Mouse (Mus musculus): Measurements from ENCODE around the gene Slc22a6. TPM values are rescaled to one million over a fixed set of nuclear protein-coding genes. Genes with fewer than 3 reads are reported as not detected.

The Slc22a6 gene
- not detected in 2 replicates for total RNA-seq (2017)

GRCm38 (mm10) chr19:8617904-8618303 is at the start of gene Slc22a6:
TSS of gene Slc22a6 (plus strand) at chr19:8618039.
- no peak for ATAC-seq (replicated peaks; ENCODE audit: low read depth, poor library complexity, severe bottlenecking)

- ATAC-seq (replicated peaks; ENCODE audit: low read depth, poor library complexity, severe bottlenecking), result peak; percentile 49; the same call in 1 of the 2 replicates
Observed at GRCm38 (mm10) chr19:8569453-8569863, 48.4 kb upstream of the Slc22a6 start.

DNA sequence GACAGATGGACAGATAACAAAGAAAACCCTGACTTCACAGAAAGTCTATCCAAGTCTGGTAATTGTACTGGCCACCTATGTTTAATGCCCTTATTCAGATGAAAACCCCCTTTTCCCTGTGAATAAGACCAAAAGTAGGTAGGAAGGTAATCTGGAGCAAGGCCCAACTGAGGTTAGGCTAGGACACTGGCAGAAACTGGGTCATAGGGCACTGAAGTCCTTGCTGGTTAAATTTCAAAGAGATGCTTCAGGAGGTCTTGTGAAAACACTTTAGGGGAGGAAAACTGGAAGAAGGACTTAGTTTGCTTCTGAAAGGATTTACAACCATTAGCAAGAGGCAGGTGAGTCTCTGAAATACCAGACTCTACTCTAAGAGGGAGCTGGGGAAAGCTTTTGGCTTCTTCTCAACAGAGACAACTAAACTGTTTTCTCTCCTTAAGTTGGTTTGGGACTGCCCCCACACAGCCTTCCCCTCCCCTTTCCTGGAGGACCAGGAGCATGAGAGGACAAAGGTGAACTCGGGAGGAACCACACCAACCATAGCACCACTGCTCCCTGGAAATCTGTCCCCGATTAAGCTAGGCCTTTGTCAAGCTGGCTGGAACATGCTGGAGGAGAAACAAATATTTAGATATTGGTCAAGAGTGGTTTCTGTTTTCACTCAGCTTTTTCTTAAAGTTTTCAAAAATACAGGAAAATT is 47.3 kb upstream of the Slc22a6 start:
- ATAC-seq (replicated peaks; ENCODE audit: low read depth, poor library complexity, severe bottlenecking), result no peak

DNA sequence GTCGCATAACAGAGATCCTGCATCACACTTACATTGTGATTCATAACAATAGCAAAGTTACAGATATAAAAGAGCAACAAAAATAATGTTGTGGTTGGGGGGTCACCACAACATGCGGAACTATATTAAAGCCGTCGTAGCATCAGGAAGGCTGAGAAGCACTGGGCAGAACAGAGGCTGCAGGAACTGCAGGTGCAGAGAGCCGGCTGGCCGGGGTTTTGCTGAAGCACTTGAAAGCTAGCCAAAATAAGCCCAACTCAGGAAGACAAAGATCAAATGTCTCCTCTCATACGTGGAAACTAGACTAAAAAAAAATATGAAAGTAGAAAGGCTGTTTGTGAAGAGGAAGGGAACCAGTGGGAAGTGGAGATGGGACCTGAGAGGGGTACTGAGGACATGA is 46.1 kb upstream of the Slc22a6 start:
- peak; percentile 45 for ATAC-seq (replicated peaks; ENCODE audit: low read depth, poor library complexity, severe bottlenecking)

- no peak for ATAC-seq (replicated peaks; ENCODE audit: low read depth, poor library complexity, severe bottlenecking)
Observed at GRCm38 (mm10) chr19:8572485-8572884, 45.4 kb upstream of the Slc22a6 start.

- no peak for ATAC-seq (replicated peaks; ENCODE audit: low read depth, poor library complexity, severe bottlenecking)
Observed at GRCm38 (mm10) chr19:8577432-8577831, 40.4 kb upstream of the Slc22a6 start.

DNA sequence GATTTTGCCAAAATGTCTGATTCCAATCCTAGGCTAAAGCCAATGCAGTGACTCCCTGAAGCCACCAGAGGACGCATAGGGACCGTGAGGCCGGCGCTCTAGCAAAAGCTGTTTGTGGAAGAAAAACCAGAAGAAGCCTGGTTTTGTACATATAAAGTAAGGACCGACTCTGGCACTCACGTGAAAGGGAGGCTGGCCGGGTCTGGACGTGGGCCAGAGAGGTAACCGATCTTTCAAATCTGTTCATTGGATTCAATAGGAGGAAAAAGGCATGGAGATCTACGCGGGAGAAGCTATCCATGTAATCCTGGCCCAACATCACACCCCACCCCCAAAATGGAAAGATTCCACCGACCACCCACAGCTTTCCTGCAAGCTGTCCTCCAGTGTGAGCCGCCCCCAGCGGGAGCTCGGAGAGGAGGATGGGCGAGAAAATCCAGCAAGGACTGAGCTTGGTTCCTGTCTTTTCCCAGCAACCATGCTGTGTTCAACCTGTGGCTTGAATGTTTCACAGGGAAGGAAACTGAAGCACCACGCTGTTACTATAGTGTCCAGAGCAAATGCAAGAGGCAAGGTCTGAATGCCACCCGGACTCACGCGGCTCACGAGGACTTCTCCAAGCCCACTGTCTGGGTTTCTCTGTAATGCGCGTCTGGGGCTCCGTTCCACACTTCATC is 39.4 kb upstream of the Slc22a6 start:
- ATAC-seq (replicated peaks; ENCODE audit: low read depth, poor library complexity, severe bottlenecking), result peak; percentile 90

- no peak for ATAC-seq (replicated peaks; ENCODE audit: low read depth, poor library complexity, severe bottlenecking)
Observed at GRCm38 (mm10) chr19:8578970-8579342, 38.9 kb upstream of the Slc22a6 start.

DNA sequence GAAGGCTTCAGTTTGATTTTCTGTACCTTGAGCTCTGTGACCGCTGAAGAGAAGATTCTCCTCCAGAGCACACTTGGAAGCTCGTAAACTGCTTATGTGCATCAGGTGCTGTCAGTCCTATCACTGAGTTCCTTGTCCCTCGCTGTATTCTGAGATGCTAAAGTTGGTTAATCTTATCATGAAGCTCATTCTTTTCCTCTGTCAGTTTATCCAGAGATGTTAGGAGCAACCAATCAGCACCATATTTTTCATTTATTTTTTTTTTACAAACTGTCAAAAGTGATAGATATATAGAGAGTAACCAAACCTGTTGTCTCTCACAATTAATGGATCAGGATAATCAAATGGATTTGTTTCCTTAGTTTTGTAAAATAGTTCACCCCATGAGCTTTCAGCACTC is 32.5 kb upstream of the Slc22a6 start:
- ATAC-seq (replicated peaks; ENCODE audit: low read depth, poor library complexity, severe bottlenecking), result no peak

DNA sequence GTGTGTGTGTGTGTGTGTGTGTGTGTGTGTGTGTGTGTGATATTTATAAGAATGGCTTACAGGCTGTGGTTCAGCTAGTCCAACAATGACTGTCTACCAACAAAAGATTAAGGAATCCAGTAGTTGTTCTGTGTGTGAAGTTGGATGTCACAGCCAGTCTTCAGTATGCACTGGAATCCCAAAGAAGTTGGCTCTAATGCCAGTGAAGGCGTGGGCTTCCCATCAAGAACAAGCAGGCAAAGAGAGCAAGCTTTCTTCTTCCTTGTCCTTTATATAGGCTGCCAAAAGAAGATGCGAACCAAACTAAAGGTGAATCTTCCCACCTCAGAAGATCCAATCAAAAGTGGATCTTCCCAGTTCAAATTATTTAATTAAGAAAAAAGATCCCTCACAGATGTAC is 31.9 kb upstream of the Slc22a6 start:
- no peak for ATAC-seq (replicated peaks; ENCODE audit: low read depth, poor library complexity, severe bottlenecking)

DNA sequence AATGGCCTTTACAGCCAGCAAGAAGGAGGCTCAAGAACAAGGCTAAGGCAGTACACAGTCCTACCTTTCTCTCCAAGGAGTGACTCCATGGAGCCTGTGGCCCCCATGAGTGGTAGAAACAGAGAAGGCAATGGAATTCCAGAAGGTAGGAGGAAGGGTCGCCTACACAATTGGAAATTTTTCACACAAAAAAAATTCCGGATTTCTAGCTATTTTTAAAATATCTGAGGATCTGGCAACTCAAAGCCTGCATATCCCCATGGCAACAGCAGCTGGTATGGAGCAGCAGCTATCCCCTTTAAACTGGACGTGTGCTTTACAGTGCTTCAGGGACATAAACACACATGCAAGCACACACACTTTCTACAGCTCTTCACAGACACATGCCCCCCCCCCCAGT is 31.5 kb upstream of the Slc22a6 start:
- ATAC-seq (replicated peaks; ENCODE audit: low read depth, poor library complexity, severe bottlenecking), result no peak

GRCm38 (mm10) chr19:8587315-8587714 is 30.5 kb upstream of the Slc22a6 start:
- no peak for ATAC-seq (replicated peaks; ENCODE audit: low read depth, poor library complexity, severe bottlenecking)

DNA sequence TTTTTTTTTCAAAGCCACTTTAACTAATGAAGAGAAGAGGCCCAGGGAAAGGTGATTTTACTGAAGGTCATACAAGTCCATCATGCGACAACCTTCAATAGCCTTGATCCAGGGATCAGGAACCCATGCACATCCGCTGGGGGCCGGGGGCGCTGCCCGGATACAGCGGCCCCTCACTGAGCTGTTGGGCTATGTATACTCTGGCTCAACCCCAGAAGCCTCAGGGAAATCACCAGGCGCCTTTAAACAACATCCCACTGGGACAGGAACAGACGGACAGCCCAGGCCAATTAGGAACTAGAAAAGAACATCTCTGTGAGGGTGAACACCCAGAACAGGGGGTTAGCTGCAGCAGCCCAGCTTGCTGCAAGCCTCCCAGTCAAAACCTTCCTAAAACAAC is 26.9 kb upstream of the Slc22a6 start, which contains the start of gene Slc22a8:
Gene Slc22a8 (plus strand): TSS at position 301 of the 400 bp plus-strand sequence.
- no peak for ATAC-seq (replicated peaks; ENCODE audit: low read depth, poor library complexity, severe bottlenecking)

DNA sequence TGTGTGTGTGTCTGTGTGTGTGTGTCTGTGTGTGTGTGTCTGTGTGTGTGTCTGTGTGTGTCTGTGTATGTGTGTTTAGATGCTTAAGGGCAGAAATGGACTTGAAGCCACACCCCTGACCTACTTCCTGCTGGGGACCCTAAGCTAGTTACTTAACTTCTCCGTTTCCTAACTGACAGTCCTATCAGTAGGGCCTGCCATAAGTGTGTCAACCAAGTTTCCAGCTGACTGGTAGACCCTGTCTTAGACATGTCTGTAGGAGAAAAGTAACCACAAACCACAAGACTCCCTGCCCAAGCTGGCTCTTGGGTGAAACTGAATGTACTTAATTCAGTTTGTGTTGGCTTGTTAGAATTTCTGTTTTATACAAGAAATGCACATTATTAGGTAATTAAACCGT is 25.7 kb upstream of the Slc22a6 start:
- peak; percentile 97 for ATAC-seq (replicated peaks; ENCODE audit: low read depth, poor library complexity, severe bottlenecking)

GRCm38 (mm10) chr19:8592873-8593408 is 24.9 kb upstream of the Slc22a6 start:
- ATAC-seq (replicated peaks; ENCODE audit: low read depth, poor library complexity, severe bottlenecking), result no peak

- no peak for ATAC-seq (replicated peaks; ENCODE audit: low read depth, poor library complexity, severe bottlenecking)
Observed at GRCm38 (mm10) chr19:8593833-8594232, 24.0 kb upstream of the Slc22a6 start.

- no peak for ATAC-seq (replicated peaks; ENCODE audit: low read depth, poor library complexity, severe bottlenecking)
Observed at GRCm38 (mm10) chr19:8594518-8594917, 23.3 kb upstream of the Slc22a6 start.

- no peak for ATAC-seq (replicated peaks; ENCODE audit: low read depth, poor library complexity, severe bottlenecking)
Observed at GRCm38 (mm10) chr19:8597269-8597668, 20.6 kb upstream of the Slc22a6 start.

DNA sequence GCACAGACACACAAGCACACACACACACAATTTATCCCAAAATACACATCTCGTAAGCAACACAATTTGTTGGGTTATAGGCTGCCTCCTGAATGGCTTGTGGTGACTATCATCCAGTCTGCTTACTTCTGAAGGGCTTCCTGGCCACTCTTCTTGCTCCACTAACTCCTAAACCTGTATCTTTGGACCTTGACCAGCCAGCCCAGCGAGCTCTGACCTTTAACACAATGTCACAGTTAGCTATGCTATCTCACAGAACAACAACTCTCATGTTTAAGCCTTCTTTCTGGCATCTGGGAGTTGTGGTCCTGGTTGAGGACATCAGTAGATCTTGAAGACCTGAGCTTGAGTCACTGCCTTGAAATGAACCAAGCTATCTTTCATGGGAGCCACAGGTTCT is 18.6 kb upstream of the Slc22a6 start:
- ATAC-seq (replicated peaks; ENCODE audit: low read depth, poor library complexity, severe bottlenecking), result no peak

DNA sequence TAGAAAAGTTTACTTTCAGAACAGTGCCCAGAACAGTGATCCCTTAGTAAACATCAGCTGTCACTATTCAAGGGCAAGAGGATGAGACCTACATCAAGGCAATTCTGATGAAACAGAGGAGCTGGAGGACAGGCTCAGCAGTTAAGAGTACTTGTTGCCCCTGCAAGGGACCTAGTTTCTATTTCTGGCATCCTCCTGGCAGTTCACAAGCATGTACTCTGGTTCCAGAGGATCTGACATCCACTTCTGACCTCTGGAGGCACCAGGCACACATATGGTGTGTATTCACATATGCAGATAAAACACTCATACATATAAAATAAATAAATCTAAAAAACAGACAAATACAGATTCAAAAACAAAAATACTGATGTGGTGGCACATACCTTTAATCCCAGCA is 15.9 kb upstream of the Slc22a6 start:
- ATAC-seq (replicated peaks; ENCODE audit: low read depth, poor library complexity, severe bottlenecking), result no peak

DNA sequence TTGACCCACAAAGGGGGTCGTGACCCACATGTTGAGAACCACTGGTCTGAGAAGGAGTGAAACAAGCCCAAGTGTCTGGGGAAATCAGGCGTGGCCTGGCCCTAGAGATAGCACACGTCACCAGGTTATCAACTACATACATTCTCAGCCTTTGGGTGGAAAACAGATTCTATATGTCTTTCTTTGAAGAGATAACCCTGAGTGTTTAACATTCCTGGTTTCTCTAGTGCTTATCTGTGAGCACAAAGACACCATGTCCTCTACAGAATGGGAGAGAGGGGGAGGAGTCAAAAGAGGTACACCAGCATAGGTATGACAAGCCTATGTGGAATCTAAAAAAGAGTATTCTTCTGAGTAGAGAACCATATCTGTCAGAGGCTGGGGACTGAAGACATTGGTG is 14.9 kb upstream of the Slc22a6 start:
- peak; percentile 68 for ATAC-seq (replicated peaks; ENCODE audit: low read depth, poor library complexity, severe bottlenecking)

Measured in common myeloid progenitor, adult 5-6 weeks (primary cell).